Mouse (Mus musculus) G1E (cell line): ENCODE results near the gene Olig2.

Source experiments
- CTCF ChIP-seq: IDR thresholded peaks from 2 replicates; pipeline ENCODE4 v1.5.1; 2012; ENCODE audit warnings: low read depth, low read length, inconsistent platforms, mixed read lengths
- GATA1 ChIP-seq: IDR thresholded peaks from 2 replicates; pipeline ENCODE4 v1.6.1; 2012; ENCODE audit warnings: borderline replicate concordance, low read length, inconsistent platforms, mixed read lengths
- TAL1 ChIP-seq: conservative IDR thresholded peaks from 2 replicates; pipeline ENCODE4 v1.6.1; 2012; ENCODE audit warnings: low read depth, low read length, inconsistent platforms, mixed read lengths

DNA sequence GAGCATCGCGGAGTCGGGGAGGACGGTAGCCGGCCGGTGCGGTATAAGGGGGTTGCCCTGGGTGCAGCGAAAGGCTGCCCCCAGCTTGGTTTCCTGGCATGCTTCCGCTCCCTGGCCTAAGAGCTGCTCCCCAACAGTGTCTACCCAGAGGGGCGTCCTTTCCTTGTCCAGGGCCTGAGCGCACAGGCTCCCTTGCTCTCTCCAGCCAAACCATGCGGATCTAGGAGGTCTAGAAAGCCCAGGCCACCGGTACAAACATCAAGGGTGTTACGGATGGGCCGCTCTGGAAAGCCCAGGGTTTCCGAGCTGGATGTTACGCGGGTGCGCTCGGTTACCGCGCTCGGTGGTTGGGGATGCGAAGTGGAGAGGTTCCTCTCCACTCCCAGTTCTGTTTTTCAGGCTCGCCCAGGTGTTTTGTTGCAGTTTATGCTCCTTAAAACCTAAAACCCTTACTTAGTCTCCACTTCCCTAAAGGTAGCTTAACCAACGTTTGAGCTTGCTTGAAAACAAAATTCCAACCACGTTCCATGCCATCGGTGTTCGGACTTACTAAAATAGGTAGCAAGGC is 45.8 kb downstream of the Olig2 start:
- TF ChIP-seq CTCF: no peak
- no peak for TF ChIP-seq TAL1
- TF ChIP-seq GATA1: no peak
